Mouse (Mus musculus) heart, postnatal 25 days (tissue): ENCODE data around the gene Fam173b. TPM values are rescaled to one million over a fixed set of nuclear protein-coding genes. Genes with fewer than 3 reads are reported as not detected.
"Not testable (repeated sequence)": the region's sequence is repeated elsewhere in the genome, so short reads cannot be mapped to it uniquely, and the experiment has no call there.

Experiments
- DNase-seq: peaks from one replicate; pipeline ENCODE4 v3.0.0; 2022; ENCODE audit warnings: low spot score
- intact Hi-C: fragments of 180-260 bp; cut with DNase I; formaldehyde crosslinking; loops from one replicate; pipeline ENCODE4 v1.15.1; 2025
- total RNA-seq, 2 experiments: library from RNA; stranded (reverse); gene quantifications; 2 replicates each; pipeline ENCODE4 v1.2.3; 2021

Gene Fam173b
- total RNA-seq = 10 to 100 TPM; 19.6 to 22.9 TPM

- intact Hi-C loops = no loop called here
- DNase-seq = peak; percentile 95
These were observed at the start of gene Fam173b, which contains the start of gene Cct5 for GRCm38 (mm10) chr15:31601646-31602374. Gene Fam173b (plus strand): TSS chr15:31601852. Gene Cct5 (minus strand): TSS chr15:31601804.

- intact Hi-C loops = no loop called here
- no peak for DNase-seq
These were observed 46.8 kb upstream of the Fam173b start for GRCm38 (mm10) chr15:31554855-31555254.

GRCm38 (mm10) chr15:31561390-31561789, 40.3 kb upstream of the Fam173b start:
- intact Hi-C loops = no loop called here
- DNase-seq = no peak

- intact Hi-C loops = no loop called here
- no peak for DNase-seq
These were observed 39.7 kb upstream of the Fam173b start for GRCm38 (mm10) chr15:31561976-31562375.

- intact Hi-C loops = no loop called here
- DNase-seq = no peak
These were observed 38.8 kb upstream of the Fam173b start for GRCm38 (mm10) chr15:31562847-31563246.

GRCm38 (mm10) chr15:31563577-31564546, 37.8 kb upstream of the Fam173b start:
- intact Hi-C loops = no loop called here
- no peak for DNase-seq

- DNase-seq = no peak
- intact Hi-C loops = no loop called here
These were observed 36.5 kb upstream of the Fam173b start, which contains the start of gene Cmbl for GRCm38 (mm10) chr15:31565184-31565583. Gene Cmbl (plus strand): TSS chr15:31565389.

- intact Hi-C loops = no loop called here
- no peak for DNase-seq
These were observed 35.9 kb upstream of the Fam173b start for GRCm38 (mm10) chr15:31565786-31566185.

- DNase-seq = no peak
- intact Hi-C loops = no loop called here
These were observed 34.2 kb upstream of the Fam173b start for GRCm38 (mm10) chr15:31567431-31567830.

- intact Hi-C loops = no loop called here
- peak; percentile 34 for DNase-seq
These were observed 33.1 kb upstream of the Fam173b start for GRCm38 (mm10) chr15:31568581-31568996.

GRCm38 (mm10) chr15:31569325-31570022, 32.2 kb upstream of the Fam173b start:
- no peak for DNase-seq
- intact Hi-C loops = loop anchor here (5.0 kb wide), 1 partner anchor 37 kb away; the partner anchor contains the start of gene March6

- intact Hi-C loops = loop anchor here (5.0 kb wide), 1 partner anchor 39 kb away; the partner anchor contains the start of gene March6
- DNase-seq = no peak
These were observed 30.7 kb upstream of the Fam173b start for GRCm38 (mm10) chr15:31570959-31571358.

- DNase-seq = no peak
- intact Hi-C loops = loop anchor here (5.0 kb wide), 1 partner anchor 40 kb away; the partner anchor contains the start of gene March6
These were observed 29.5 kb upstream of the Fam173b start for GRCm38 (mm10) chr15:31571906-31572722.

GRCm38 (mm10) chr15:31573287-31573686, 28.4 kb upstream of the Fam173b start:
- DNase-seq = no peak
- intact Hi-C loops = loop anchor here (5.0 kb wide), 1 partner anchor 41 kb away; the partner anchor contains the start of gene March6

GRCm38 (mm10) chr15:31573692-31574091, 28.0 kb upstream of the Fam173b start:
- DNase-seq = no peak
- intact Hi-C loops = loop anchor here (5.0 kb wide), 1 partner anchor 41 kb away; the partner anchor contains the start of gene March6

GRCm38 (mm10) chr15:31576076-31576475, 25.6 kb upstream of the Fam173b start:
- DNase-seq = no peak
- intact Hi-C loops = no loop called here

- DNase-seq, intact Hi-C loops: not testable (repeated sequence)
These were observed 20.6 kb upstream of the Fam173b start for GRCm38 (mm10) chr15:31581086-31581485.

GRCm38 (mm10) chr15:31583304-31584085, 18.2 kb upstream of the Fam173b start:
- no peak for DNase-seq
- intact Hi-C loops = no loop called here
